Comparison of ENCODE assay signal across 8 mouse cellular contexts in the genomic region with DNA sequence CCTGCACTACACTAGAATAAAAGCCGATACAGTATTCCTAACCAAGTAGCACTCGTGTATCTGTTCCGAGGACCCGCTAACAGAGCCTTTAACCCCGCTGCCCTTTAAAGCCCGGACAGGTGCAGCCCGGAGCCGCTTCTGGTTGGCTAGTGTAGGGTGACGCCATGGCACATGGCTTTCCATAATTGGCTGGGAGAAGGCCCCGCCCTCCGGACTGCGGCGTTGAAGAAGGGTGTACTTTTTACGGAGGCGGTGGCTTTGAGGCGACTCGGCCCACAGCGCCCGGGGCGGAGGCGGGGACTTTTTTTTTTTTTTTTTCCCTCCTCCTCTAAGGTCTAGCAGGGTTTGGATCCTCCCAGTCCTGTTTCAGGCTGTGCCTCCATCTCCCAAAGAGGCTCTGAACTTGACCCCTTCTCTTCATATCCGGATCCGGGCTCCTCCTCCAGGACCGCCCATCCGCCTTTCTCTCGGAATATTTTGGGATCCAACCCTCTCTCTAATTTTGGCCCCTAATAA. TPM values are rescaled to one million over a fixed set of nuclear protein-coding genes. Genes with fewer than 3 reads are reported as not detected.
A peak's percentile ranks its signal among the peaks of the same experiment; 100 is the strongest.
DNase-seq lines count a peak whose midpoint lies in the region; ATAC-seq lines count a peak whose summit lies in the region.

A gene (plus strand): TSS at position 198 of the 516 bp plus-strand sequence.

- peak; percentile 95 for ATAC-seq in hindbrain, embryonic 13.5 days (ENCODE audit: low FRiP score)

- no peaks in the 10 kb centered on the region for H3K9me3 ChIP-seq in hindbrain, embryonic 13.5 days

- peak within 1 kb of the TSS; percentile 89 for H3K27ac ChIP-seq in hindbrain, embryonic 13.5 days

- peaks cover 50% of the 10 kb centered on the region for H3K4me1 ChIP-seq in hindbrain, embryonic 13.5 days (replicated peaks)

- WGBS in hindbrain, embryonic 13.5 days = under 1% methylated on average over 26 of the region's 26 CpGs

- peak; percentile 91 for DNase-seq in T-cell, adult 2 months (ENCODE audit: low spot score)
- DNase-seq in cerebellum, postnatal 36 days = peak; percentile 95
- peak; percentile 84 to 87 for DNase-seq in frontal cortex, postnatal 25 days (ENCODE audit: low spot score in 2 of 2)
- peak; percentile 90 to 96 for DNase-seq in layer of hippocampus, postnatal 14 days (ENCODE audit: low spot score in 2 of 2)
- DNase-seq in lung, postnatal 10 days = peak; percentile 97
- peak; percentile 79 for DNase-seq in ovary, postnatal 14 days (ENCODE audit: low spot score)
- peak; percentile 87 to 89 for DNase-seq in thymus, postnatal 10 days (ENCODE audit: low spot score in 2 of 2)

- peak within 1 kb of the TSS; percentile 56 for H3K4me3 ChIP-seq in hindbrain, embryonic 13.5 days

- peak within 1 kb of the TSS; percentile 89 for H3K9ac ChIP-seq in hindbrain, embryonic 13.5 days

- H3K4me2 ChIP-seq in hindbrain, embryonic 13.5 days = peak within 1 kb of the TSS; percentile 91

- H3K36me3 ChIP-seq in hindbrain, embryonic 13.5 days = peaks cover 6% of the 10 kb centered on the region

- H3K27me3 ChIP-seq in hindbrain, embryonic 13.5 days = peaks cover 7% of the 10 kb centered on the region; the same call in 1 of the 2 replicates

RNA-seq across cellular contexts. Expression of the gene that starts here (rescaled TPM):
- polyA plus RNA-seq in hindbrain, embryonic 13.5 days (2015; fragmentation: Nextera tagmentation; extraction: Ambion mirVana) = 67.2 and 72.4 TPM in 2 replicates
- total RNA-seq in layer of hippocampus, postnatal 14 days (2021) = 100 to 1,000 TPM in 1 of 2 experiments, 10 to 100 TPM in 1; 99.5 to 101 TPM

Comparison
In these comparisons a context has a peak if more than half of its experiments do, and no peak if none do; other contexts are left out.
1. Peak in every context shown above with its lines: DNase-seq, ATAC-seq, H3K4me3 ChIP-seq and H3K27ac ChIP-seq.